Mouse (Mus musculus): Measurements from ENCODE around the gene Copg1. TPM values are rescaled to one million over a fixed set of nuclear protein-coding genes. Genes with fewer than 3 reads are reported as not detected.

Gene Copg1
- polyA plus RNA-seq, 1 experiment from 2014 or later = 173 TPM

DNA sequence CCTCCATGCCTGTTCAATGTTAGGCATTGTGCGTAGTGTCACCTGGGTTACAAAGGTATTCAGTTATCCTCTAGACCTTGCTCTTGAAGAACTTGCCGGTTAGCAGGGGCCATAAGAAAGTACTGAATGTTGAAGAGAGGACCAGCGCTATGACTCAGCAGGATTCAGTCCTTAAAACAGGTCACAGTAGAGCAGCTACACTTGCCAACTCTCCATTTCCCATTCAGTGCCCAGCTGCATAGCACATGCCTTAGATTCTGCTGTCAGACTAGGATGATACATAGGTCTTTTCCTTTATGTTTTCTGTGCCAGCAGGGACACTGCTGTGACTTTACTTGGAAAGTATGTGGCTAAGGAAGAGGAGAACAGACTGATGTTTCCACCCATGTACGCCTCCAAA is 34.2 kb upstream of the Copg1 start:
- Histone ChIP-seq H3K9me3 (no peaks in the 10 kb centered on the region), H3K27ac (no peak overlapping the region), H3K4me3 (no peak overlapping the region), H3K4me1 (peaks cover 10% of the 10 kb centered on the region; the same call in 1 of the 2 replicates), H3K36me3 (0 out of 2 replicates have a peak, but pooled peaks cover 4% of the 10 kb centered on the region), H3K27me3 (ENCODE audit: insufficient read depth, poor library complexity, severe bottlenecking) (no peaks in the 10 kb centered on the region)
- no peak for DNase-seq (ENCODE audit: low spot score)
- WGBS = 86% methylated on average over 4 of the region's 4 CpGs

- Histone ChIP-seq H3K36me3 (no peaks in the 10 kb centered on the region), H3K27me3 (ENCODE audit: insufficient read depth, poor library complexity, severe bottlenecking) (no peaks in the 10 kb centered on the region), H3K4me1 (no peaks in the 10 kb centered on the region), H3K9me3 (no peaks in the 10 kb centered on the region), H3K27ac (no peak overlapping the region), H3K4me3 (no peak overlapping the region)
- DNase-seq (ENCODE audit: low spot score) = no peak
- WGBS = 41% methylated on average over 1 of the region's 1 CpGs
Observed at GRCm38 (mm10) chr6:87857071-87857470, 30.5 kb upstream of the Copg1 start.

GRCm38 (mm10) chr6:87866211-87866610 is 21.4 kb upstream of the Copg1 start:
- peaks cover 5% of the 10 kb centered on the region; the same call in 1 of the 2 replicates for H3K4me1 ChIP-seq
- no peaks in the 10 kb centered on the region for H3K9me3 ChIP-seq
- no peaks in the 10 kb centered on the region for H3K27me3 ChIP-seq (ENCODE audit: insufficient read depth, poor library complexity, severe bottlenecking)
- 77% methylated on average over 6 of the region's 6 CpGs for WGBS
- DNase-seq (ENCODE audit: low spot score) = no peak
- no peak overlapping the region for H3K4me3 ChIP-seq
- no peaks in the 10 kb centered on the region for H3K36me3 ChIP-seq
- H3K27ac ChIP-seq = no peak overlapping the region

GRCm38 (mm10) chr6:87867256-87867655 is 20.4 kb upstream of the Copg1 start:
- DNase-seq (ENCODE audit: low spot score) = no peak
- Histone ChIP-seq H3K27ac (no peak overlapping the region), H3K4me1 (peaks cover 5% of the 10 kb centered on the region; the same call in 1 of the 2 replicates), H3K4me3 (no peak overlapping the region), H3K27me3 (ENCODE audit: insufficient read depth, poor library complexity, severe bottlenecking) (no peaks in the 10 kb centered on the region), H3K36me3 (no peaks in the 10 kb centered on the region), H3K9me3 (no peaks in the 10 kb centered on the region)
- 61% methylated on average over 2 of the region's 2 CpGs for WGBS

DNA sequence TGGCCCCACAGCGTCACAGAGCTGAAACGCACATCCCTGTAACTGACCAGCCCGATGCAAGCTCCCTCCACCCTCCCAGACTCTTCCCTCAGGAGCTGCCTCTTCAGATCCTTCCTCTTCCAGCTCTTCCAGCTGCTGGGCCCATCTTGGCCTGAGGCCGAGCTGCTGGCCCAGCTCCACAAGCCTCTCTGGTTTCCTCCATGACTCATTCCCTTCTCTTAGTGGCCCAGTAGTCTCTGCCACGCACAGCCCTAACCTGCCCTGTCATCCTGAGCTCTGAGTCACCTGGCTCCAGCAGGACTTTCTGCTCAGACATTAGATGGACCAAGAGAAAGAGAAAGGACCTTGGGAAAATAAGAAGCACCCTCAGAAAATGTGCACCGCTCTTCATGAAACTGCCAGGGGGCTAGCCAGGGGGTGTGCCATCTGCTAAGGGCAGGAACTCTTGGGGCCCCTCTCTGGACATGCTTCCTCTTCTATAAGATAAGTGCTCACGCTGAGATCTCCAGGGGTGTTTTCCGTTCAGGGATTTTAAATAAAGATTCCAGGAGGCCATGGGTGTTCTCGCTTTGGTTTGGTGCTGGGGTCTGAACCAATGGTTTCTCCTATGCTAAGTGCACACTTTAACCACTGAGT is 18.6 kb upstream of the Copg1 start:
- H3K4me3 ChIP-seq = no peak overlapping the region
- H3K27me3 ChIP-seq (ENCODE audit: insufficient read depth, poor library complexity, severe bottlenecking) = no peaks in the 10 kb centered on the region
- no peaks in the 10 kb centered on the region for H3K9me3 ChIP-seq
- H3K36me3 ChIP-seq = no peaks in the 10 kb centered on the region
- WGBS = 68% methylated on average over 9 of the region's 9 CpGs
- DNase-seq (ENCODE audit: low spot score) = no peak
- H3K4me1 ChIP-seq = peaks cover 11% of the 10 kb centered on the region
- H3K27ac ChIP-seq = peak overlapping the region; percentile 53; the same call in 1 of the 2 replicates

DNA sequence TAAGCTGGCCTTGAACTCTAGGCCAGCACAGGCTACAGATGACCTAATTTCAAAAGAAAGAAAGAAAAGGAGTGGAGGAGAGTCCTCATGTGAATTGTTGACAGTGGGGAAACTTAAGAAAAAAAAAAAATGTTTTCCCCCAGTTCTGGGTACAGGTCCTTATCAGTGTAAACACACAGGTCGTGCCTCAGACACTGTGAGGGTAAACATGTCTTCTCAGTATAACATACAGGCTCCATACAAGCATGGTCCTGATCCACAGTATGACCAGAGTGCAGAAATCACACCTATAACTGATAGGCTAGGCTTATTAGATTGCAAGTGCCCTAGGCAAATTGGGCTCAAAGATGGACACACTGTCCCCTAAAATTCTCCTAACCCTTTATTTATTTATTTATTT is 17.2 kb upstream of the Copg1 start:
- no peaks in the 10 kb centered on the region for H3K27me3 ChIP-seq (ENCODE audit: insufficient read depth, poor library complexity, severe bottlenecking)
- no peaks in the 10 kb centered on the region for H3K9me3 ChIP-seq
- H3K36me3 ChIP-seq = no peaks in the 10 kb centered on the region
- 52% methylated on average over 1 of the region's 1 CpGs for WGBS
- no peak overlapping the region for H3K4me3 ChIP-seq
- H3K27ac ChIP-seq = no peak overlapping the region
- DNase-seq (ENCODE audit: low spot score) = no peak
- H3K4me1 ChIP-seq = peaks cover 11% of the 10 kb centered on the region

GRCm38 (mm10) chr6:87871240-87871639 is 16.4 kb upstream of the Copg1 start:
- Histone ChIP-seq H3K9me3 (no peaks in the 10 kb centered on the region), H3K27me3 (ENCODE audit: insufficient read depth, poor library complexity, severe bottlenecking) (no peaks in the 10 kb centered on the region), H3K36me3 (no peaks in the 10 kb centered on the region), H3K4me3 (no peak overlapping the region), H3K4me1 (peaks cover 11% of the 10 kb centered on the region), H3K27ac (no peak overlapping the region)
- WGBS = 81% methylated on average over 7 of the region's 7 CpGs
- no peak for DNase-seq (ENCODE audit: low spot score)

DNA sequence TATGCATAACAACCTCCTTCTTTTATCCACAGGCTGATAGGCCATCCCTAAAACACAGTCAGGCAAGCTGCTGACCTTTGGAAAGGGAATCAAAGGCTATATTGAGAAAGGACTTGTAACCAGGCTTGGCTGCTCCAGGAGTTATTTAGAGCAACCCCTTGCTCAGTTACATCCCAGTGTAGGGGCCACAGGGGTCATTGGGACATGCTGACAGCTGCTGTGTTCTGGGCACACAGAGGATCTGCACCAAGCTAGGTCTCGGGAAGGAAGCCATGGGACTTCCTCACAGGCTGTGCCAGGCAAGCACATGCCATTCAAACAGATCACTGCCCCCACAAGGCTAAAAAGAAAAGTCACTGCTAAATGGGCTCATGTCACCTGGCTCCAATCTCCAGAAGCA is 14.5 kb upstream of the Copg1 start:
- Histone ChIP-seq H3K27ac (no peak overlapping the region), H3K4me1 (peaks cover 11% of the 10 kb centered on the region), H3K9me3 (no peaks in the 10 kb centered on the region), H3K4me3 (no peak overlapping the region), H3K27me3 (ENCODE audit: insufficient read depth, poor library complexity, severe bottlenecking) (no peaks in the 10 kb centered on the region), H3K36me3 (no peaks in the 10 kb centered on the region)
- no peak for DNase-seq (ENCODE audit: low spot score)
- WGBS = 40% methylated on average over 1 of the region's 1 CpGs

- 85% methylated on average over 2 of the region's 2 CpGs for WGBS
- H3K4me3 ChIP-seq = no peak overlapping the region
Observed at GRCm38 (mm10) chr6:87873963-87874362, 13.7 kb upstream of the Copg1 start.

DNA sequence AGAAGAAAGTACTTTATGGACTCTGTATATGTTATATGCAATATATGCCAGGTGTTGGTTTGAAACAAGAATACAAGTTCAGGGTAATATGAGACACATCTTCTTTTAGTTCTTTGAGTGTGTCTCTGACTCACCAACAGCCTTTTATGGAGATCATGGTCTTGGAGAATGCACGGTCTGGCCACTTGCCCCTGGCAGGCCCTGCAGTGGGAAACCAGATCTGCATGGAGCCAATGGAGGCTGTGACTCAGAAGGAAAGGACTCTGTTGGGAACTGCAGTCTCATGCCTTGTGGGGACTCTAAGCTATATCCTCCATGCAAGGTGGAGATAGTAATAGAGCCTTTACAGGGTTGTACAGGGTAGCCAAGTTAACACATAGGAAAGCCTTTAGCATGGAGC is 12.5 kb upstream of the Copg1 start:
- WGBS = 64% methylated on average over 1 of the region's 1 CpGs
- Histone ChIP-seq H3K27me3 (ENCODE audit: insufficient read depth, poor library complexity, severe bottlenecking) (no peaks in the 10 kb centered on the region), H3K36me3 (no peaks in the 10 kb centered on the region), H3K4me3 (no peak overlapping the region), H3K27ac (no peak overlapping the region), H3K9me3 (no peaks in the 10 kb centered on the region), H3K4me1 (peaks cover 6% of the 10 kb centered on the region; the same call in 1 of the 2 replicates)
- DNase-seq (ENCODE audit: low spot score) = no peak

More at GRCm38 (mm10) chr6:87873963-87874362, 13.7 kb upstream of the Copg1 start:
- no peaks in the 10 kb centered on the region for H3K36me3 ChIP-seq
- H3K27ac ChIP-seq = no peak overlapping the region
- H3K4me1 ChIP-seq = peaks cover 8% of the 10 kb centered on the region
- no peak for DNase-seq (ENCODE audit: low spot score)
- H3K27me3 ChIP-seq (ENCODE audit: insufficient read depth, poor library complexity, severe bottlenecking) = no peaks in the 10 kb centered on the region
- no peaks in the 10 kb centered on the region for H3K9me3 ChIP-seq

GRCm38 (mm10) chr6:87875562-87875961 is 12.1 kb upstream of the Copg1 start:
- H3K27ac ChIP-seq = no peak overlapping the region
- DNase-seq (ENCODE audit: low spot score) = no peak
- no peaks in the 10 kb centered on the region for H3K36me3 ChIP-seq
- H3K4me3 ChIP-seq = no peak overlapping the region
- WGBS = 86% methylated on average over 7 of the region's 7 CpGs
- peaks cover 6% of the 10 kb centered on the region; the same call in 1 of the 2 replicates for H3K4me1 ChIP-seq
- H3K27me3 ChIP-seq (ENCODE audit: insufficient read depth, poor library complexity, severe bottlenecking) = no peaks in the 10 kb centered on the region
- no peaks in the 10 kb centered on the region for H3K9me3 ChIP-seq

- Histone ChIP-seq H3K27me3 (ENCODE audit: insufficient read depth, poor library complexity, severe bottlenecking) (no peaks in the 10 kb centered on the region), H3K4me3 (no peak overlapping the region), H3K36me3 (no peaks in the 10 kb centered on the region), H3K27ac (peak overlapping the region; percentile 49; the same call in 1 of the 2 replicates), H3K4me1 (peaks cover 6% of the 10 kb centered on the region; the same call in 1 of the 2 replicates), H3K9me3 (no peaks in the 10 kb centered on the region)
- 67% methylated on average over 13 of the region's 13 CpGs for WGBS
- no peak for DNase-seq (ENCODE audit: low spot score)
Observed at GRCm38 (mm10) chr6:87876068-87876643, 11.5 kb upstream of the Copg1 start.

GRCm38 (mm10) chr6:87879010-87879409 is 8.6 kb upstream of the Copg1 start:
- no peaks in the 10 kb centered on the region for H3K4me1 ChIP-seq
- no peaks in the 10 kb centered on the region for H3K36me3 ChIP-seq
- H3K4me3 ChIP-seq = no peak overlapping the region
- H3K9me3 ChIP-seq = no peaks in the 10 kb centered on the region
- H3K27ac ChIP-seq = no peak overlapping the region
- WGBS = 44% methylated on average over 4 of the region's 4 CpGs
- no peak for DNase-seq (ENCODE audit: low spot score)
- no peaks in the 10 kb centered on the region for H3K27me3 ChIP-seq (ENCODE audit: insufficient read depth, poor library complexity, severe bottlenecking)
